Mouse (Mus musculus): ENCODE results near the gene Palm2.
A peak's percentile ranks its signal among the peaks of the same experiment; 100 is the strongest.

Palm2 gene

DNA sequence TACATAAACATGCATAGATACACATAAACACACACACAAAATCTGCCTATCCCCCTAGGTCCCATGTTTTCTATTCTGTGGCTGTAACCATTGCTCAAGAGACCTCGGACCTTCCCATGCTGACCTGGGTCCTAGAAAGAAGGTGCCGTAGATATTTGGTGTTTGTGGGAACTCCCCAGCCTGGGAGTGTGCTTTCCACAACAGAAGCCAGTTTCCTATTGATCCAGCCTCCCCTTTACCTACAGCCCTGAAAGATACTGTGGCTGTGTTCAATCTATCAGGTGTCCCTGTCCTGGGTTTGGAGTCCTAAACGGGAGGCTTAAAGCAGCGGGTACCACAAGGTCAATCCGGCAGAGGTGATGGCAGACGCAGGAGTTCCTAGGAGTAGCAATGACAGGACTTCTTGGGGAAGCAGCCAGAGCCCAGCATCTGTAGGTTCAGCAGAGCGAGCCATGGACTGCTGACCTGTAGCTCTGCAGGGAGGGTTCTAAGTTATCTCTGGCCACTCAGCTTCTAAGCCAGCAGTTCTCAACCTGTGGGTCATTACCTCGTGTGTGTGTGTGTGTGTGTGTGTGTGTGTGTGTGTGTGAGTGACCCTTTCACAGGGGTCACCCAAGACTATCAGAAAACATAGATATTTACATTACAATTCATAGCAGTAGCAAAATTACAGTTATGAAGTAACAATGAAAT is 79.3 kb downstream of the Palm2 start:
- no peak for DNase-seq (ENCODE audit: extremely low read depth, low read depth, low spot score)

GRCm38 (mm10) chr4:57514003-57514937 is 80.2 kb downstream of the Palm2 start:
- peak; percentile 10 for DNase-seq (ENCODE audit: extremely low read depth, low read depth, low spot score)

GRCm38 (mm10) chr4:57515356-57515755 is 81.3 kb downstream of the Palm2 start:
- no peak for DNase-seq (ENCODE audit: extremely low read depth, low read depth, low spot score)

- DNase-seq (ENCODE audit: extremely low read depth, low read depth, low spot score) = no peak
Observed at GRCm38 (mm10) chr4:57523456-57523855, 89.4 kb downstream of the Palm2 start.

- no peak for DNase-seq (ENCODE audit: extremely low read depth, low read depth, low spot score)
Observed at GRCm38 (mm10) chr4:57524461-57524860, 90.4 kb downstream of the Palm2 start.

GRCm38 (mm10) chr4:57525221-57526011 is 91.4 kb downstream of the Palm2 start:
- DNase-seq (ENCODE audit: extremely low read depth, low read depth, low spot score) = no peak

GRCm38 (mm10) chr4:57528296-57528695 is 94.2 kb downstream of the Palm2 start:
- no peak for DNase-seq (ENCODE audit: extremely low read depth, low read depth, low spot score)

- DNase-seq (ENCODE audit: extremely low read depth, low read depth, low spot score) = no peak
Observed at GRCm38 (mm10) chr4:57533686-57534085, 99.6 kb downstream of the Palm2 start.

GRCm38 (mm10) chr4:57534232-57534631 is 100.2 kb downstream of the Palm2 start:
- no peak for DNase-seq (ENCODE audit: extremely low read depth, low read depth, low spot score)

GRCm38 (mm10) chr4:57535087-57535486 is 101.0 kb downstream of the Palm2 start:
- no peak for DNase-seq (ENCODE audit: extremely low read depth, low read depth, low spot score)

GRCm38 (mm10) chr4:57538029-57538688 is 104.1 kb downstream of the Palm2 start:
- no peak for DNase-seq (ENCODE audit: extremely low read depth, low read depth, low spot score)

- DNase-seq (ENCODE audit: extremely low read depth, low read depth, low spot score) = no peak
Observed at GRCm38 (mm10) chr4:57543692-57544256, 109.7 kb downstream of the Palm2 start.

- DNase-seq (ENCODE audit: extremely low read depth, low read depth, low spot score) = no peak
Observed at GRCm38 (mm10) chr4:57547785-57548184, 113.7 kb downstream of the Palm2 start.

GRCm38 (mm10) chr4:57550216-57550615 is 116.2 kb downstream of the Palm2 start:
- no peak for DNase-seq (ENCODE audit: extremely low read depth, low read depth, low spot score)

GRCm38 (mm10) chr4:57557102-57557501 is 123.1 kb downstream of the Palm2 start:
- DNase-seq (ENCODE audit: extremely low read depth, low read depth, low spot score) = no peak

DNA sequence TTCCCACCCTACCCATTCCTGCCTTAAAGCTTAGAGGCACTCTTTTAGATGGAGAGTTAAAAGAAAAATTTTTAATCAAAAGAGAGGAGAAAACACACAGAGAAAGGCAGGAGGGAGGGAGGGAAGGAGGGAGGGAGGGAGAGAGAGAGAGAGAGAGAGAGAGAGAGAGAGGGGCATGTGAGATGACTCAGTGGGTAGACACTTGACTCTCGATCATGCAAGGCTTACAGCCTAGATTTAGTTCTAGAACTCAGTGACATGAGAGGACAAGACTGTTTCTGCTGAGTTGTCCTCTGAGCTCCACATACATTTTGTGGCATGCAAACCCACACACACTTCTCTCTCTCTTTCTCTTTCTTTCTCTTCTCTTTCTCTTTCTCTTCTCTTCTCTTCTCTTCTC is 125.4 kb downstream of the Palm2 start:
- no peak for DNase-seq (ENCODE audit: extremely low read depth, low read depth, low spot score)

DNA sequence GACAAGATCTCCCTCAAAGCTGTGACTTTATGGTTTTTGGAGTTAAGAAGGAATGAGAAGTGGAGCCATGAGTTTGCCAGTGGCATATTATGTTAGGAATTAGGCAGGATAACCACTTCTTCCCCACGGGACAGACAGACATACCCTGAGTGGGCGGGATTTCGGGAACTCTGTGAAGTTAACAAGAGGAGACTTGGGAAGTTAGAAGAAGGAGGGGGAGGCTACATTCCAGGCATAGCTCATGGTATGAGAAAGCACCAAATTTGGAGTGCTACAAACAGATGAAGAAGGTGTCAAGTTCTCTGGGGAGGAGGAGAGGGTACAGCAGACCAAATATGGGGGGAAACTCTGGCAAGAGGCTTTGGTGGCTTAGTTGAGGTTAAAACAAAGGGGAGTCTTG is 126.0 kb downstream of the Palm2 start:
- DNase-seq (ENCODE audit: extremely low read depth, low read depth, low spot score) = no peak

GRCm38 (mm10) chr4:57561055-57561454 is 127.0 kb downstream of the Palm2 start:
- DNase-seq (ENCODE audit: extremely low read depth, low read depth, low spot score) = no peak

DNA sequence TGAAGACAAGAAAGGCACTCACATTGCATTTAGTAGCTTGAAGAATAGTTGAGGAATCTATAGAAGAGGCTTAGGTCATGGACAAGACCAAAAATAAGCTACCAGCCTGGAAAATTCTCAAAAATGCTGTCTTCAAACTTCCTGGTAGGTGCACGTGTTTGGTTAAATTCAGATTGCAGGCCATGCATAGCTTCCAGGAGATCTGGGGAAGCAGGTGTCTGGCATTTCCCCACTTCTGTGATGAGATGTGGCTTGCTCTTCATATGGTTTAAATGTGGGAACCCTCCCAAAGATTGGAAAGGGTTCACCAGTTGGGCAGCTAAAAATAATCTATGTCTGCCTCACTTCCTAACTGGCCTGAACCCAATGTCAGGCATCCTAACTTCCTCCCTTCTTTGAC is 131.2 kb downstream of the Palm2 start:
- DNase-seq (ENCODE audit: extremely low read depth, low read depth, low spot score) = no peak

DNA sequence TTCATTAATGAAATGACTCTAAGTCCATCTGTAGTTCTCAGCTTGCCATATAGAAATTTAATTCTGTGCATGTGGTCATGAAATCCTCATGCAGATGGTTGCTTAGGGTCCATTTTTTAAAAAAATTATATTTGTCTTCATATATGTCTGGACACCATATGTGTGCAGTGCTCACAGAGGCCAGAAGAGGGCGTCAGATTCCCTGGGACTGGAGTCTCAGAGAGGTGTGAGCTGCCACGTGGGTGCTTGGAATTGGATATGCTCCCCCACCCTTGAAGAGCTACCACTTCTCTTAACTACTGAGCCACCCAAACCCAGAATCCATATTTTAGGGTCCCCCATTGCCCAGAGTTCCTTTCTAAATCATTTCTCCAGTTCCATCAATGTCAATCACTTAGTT is 131.8 kb downstream of the Palm2 start:
- no peak for DNase-seq (ENCODE audit: extremely low read depth, low read depth, low spot score)

Data from fat pad, adult 2 months (tissue).